Mouse (Mus musculus): ENCODE measurements around the gene Celf6. TPM values are rescaled to one million over a fixed set of nuclear protein-coding genes. Genes with fewer than 3 reads are reported as not detected.

Gene Celf6
- not detected in 2 replicates for polyA plus RNA-seq (2015; fragmentation: Nextera tagmentation; extraction: Ambion mirVana)

DNA sequence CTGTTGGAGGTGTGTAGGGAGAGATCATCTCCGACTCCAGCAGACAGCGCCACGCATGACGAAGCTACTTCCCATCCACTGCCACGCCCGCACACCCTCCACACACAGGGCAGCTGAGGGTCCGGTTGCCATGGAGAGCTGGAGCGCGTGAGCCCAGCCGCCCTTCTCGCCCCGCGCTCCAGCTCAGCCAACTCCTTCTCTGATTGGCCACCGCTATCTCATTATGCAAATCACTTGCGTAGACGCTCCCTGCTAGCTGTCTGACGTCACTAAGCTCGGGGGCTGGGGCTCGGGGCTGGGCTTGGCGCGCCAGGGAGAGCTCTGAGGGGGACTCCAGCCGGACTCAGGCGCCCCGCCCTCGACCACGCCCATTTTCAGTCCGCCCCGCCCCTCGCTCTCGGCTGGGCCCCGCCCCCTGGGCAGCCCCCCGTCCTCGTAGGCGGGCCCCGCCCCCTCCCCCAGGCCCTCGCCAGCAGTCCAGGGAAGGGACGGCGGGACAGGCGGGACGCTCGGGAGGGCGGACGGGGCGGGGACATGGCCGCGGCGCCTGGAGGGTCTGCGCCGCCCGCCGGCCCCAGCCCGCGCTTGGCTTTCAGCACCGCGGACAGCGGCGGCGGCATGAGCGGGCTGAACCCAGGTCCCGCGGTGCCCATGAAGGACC is at the start of gene Celf6:
Gene Celf6, plus strand, starts transcription at position 74 of the 661 bp plus-strand sequence.
- H3K36me3 ChIP-seq (replicated peaks; ENCODE audit: insufficient read depth, low read length): no peaks in the 10 kb centered on the region
- DNase-seq (peak; percentile 84), ATAC-seq (peak; percentile 88)
- under 1% methylated on average over 57 of the region's 61 CpGs for WGBS (ENCODE audit: insufficient replicate concordance)
- no peak within 1 kb of the TSS for H3K27ac ChIP-seq (ENCODE audit: low read depth)
- no peaks in the 10 kb centered on the region for H3K9me3 ChIP-seq (ENCODE audit: low read length)
- H3K4me2 ChIP-seq (ENCODE audit: low read depth, low read length): peak within 1 kb of the TSS; percentile 83
- H3K27me3 ChIP-seq (ENCODE audit: insufficient read depth, low read length): peaks cover 83% of the 10 kb centered on the region
- H3K4me1 ChIP-seq (ENCODE audit: insufficient read depth): peaks cover 11% of the 10 kb centered on the region
- H3K9ac ChIP-seq (replicated peaks): no peak within 1 kb of the TSS
- H3K4me3 ChIP-seq (ENCODE audit: low read depth, low read length): peak within 1 kb of the TSS; percentile 53
- TF ChIP-seq EP300 (IDR thresholded peaks at IDR 0.05; ENCODE audit: low read depth) (no peak), CTCF (IDR thresholded peaks at IDR 0.05; ENCODE audit: low read depth) (no peak)

DNA sequence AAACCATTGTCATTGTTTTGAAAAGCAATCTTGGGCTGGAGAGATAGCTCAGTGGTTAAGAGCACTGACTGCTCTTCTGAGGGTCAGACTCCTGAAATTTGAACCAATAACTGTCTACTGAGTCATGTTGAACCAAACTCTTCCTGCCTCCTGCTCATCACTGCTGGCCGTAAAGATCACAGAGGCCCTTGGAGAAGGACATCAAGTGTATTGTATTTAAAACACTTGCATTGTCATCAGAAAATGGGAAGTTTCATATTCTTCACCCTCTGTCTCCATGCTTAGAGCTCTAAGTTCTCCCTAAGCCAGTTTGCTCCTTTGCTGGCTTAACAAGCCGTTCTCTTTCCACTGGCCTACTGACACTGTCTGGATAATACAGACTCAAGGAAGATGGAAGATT is 49.4 kb upstream of the Celf6 start:
- Histone ChIP-seq H3K27ac (ENCODE audit: low read depth) (no peak overlapping the region), H3K36me3 (replicated peaks; ENCODE audit: insufficient read depth, low read length) (no peaks in the 10 kb centered on the region), H3K4me3 (ENCODE audit: low read depth, low read length) (no peak overlapping the region), H3K9me3 (ENCODE audit: low read length) (no peaks in the 10 kb centered on the region), H3K9ac (replicated peaks) (no peak overlapping the region), H3K4me1 (ENCODE audit: insufficient read depth) (no peaks in the 10 kb centered on the region), H3K27me3 (ENCODE audit: insufficient read depth, low read length) (no peaks in the 10 kb centered on the region), H3K4me2 (ENCODE audit: low read depth, low read length) (no peak overlapping the region)
- no peak for TF ChIP-seq CTCF (IDR thresholded peaks at IDR 0.05; ENCODE audit: low read depth)
- TF ChIP-seq EP300 (IDR thresholded peaks at IDR 0.05; ENCODE audit: low read depth): no peak
- ATAC-seq (no peak), DNase-seq (no peak)
- 62% methylated on average over 2 of the region's 2 CpGs for WGBS (ENCODE audit: insufficient replicate concordance)

DNA sequence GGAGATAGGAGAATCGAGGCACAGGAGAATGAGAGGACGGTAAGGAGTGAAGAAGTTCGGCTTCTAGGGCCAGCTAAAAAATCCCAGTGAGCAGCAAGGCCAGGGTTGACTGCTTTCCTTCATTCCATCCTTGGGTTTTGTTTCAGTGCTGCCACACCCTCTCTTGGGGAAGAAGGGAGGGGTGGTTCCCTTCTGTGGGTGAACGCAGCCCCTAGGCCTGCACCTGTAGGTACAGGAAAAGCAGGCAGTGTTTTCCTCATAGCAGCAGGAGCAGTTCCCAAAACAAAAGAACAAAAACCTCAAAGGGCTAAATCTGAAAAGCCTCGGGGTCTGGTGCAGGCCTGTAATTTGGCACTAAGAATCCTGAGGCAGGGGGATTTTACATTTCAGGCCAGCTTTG is 46.1 kb upstream of the Celf6 start:
- H3K9me3 ChIP-seq (ENCODE audit: low read length): no peaks in the 10 kb centered on the region
- TF ChIP-seq EP300 (IDR thresholded peaks at IDR 0.05; ENCODE audit: low read depth): no peak
- no peak for TF ChIP-seq CTCF (IDR thresholded peaks at IDR 0.05; ENCODE audit: low read depth)
- DNase-seq (no peak), ATAC-seq (no peak)
- no peaks in the 10 kb centered on the region for H3K4me1 ChIP-seq (ENCODE audit: insufficient read depth)
- H3K4me2 ChIP-seq (ENCODE audit: low read depth, low read length): no peak overlapping the region
- no peak overlapping the region for H3K9ac ChIP-seq (replicated peaks)
- no peaks in the 10 kb centered on the region for H3K27me3 ChIP-seq (ENCODE audit: insufficient read depth, low read length)
- WGBS (ENCODE audit: insufficient replicate concordance): 70% methylated on average over 5 of the region's 5 CpGs
- H3K4me3 ChIP-seq (ENCODE audit: low read depth, low read length): no peak overlapping the region
- H3K36me3 ChIP-seq (replicated peaks; ENCODE audit: insufficient read depth, low read length): no peaks in the 10 kb centered on the region
- H3K27ac ChIP-seq (ENCODE audit: low read depth): no peak overlapping the region

DNA sequence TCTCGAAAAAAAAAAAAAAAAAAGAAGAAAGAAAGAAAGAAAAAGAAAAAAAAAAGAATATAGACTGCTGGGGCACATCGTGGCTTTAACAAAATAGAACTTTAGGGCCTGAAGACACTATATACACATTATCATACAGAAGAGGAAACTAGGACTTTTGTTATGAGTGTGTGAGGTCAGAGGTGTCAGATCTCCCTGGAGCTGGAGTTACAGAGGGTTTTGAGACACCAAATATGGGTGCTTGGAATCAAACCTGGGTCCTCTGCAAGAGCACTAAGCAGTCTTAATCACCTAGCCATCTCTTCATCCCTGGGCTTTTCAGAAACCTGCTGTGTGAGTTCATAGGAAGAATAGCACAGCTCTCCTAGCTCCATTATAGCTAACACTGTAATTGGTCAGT is 44.3 kb upstream of the Celf6 start:
- no peak overlapping the region for H3K9ac ChIP-seq (replicated peaks)
- H3K36me3 ChIP-seq (replicated peaks; ENCODE audit: insufficient read depth, low read length): no peaks in the 10 kb centered on the region
- ATAC-seq (no peak), DNase-seq (no peak)
- H3K27ac ChIP-seq (ENCODE audit: low read depth): no peak overlapping the region
- H3K27me3 ChIP-seq (ENCODE audit: insufficient read depth, low read length): 0 out of 2 replicates have a peak, but pooled peaks cover 4% of the 10 kb centered on the region
- 70% methylated on average over 2 of the region's 2 CpGs for WGBS (ENCODE audit: insufficient replicate concordance)
- H3K4me2 ChIP-seq (ENCODE audit: low read depth, low read length): no peak overlapping the region
- TF ChIP-seq CTCF (IDR thresholded peaks at IDR 0.05; ENCODE audit: low read depth) (no peak), EP300 (IDR thresholded peaks at IDR 0.05; ENCODE audit: low read depth) (no peak)
- no peaks in the 10 kb centered on the region for H3K9me3 ChIP-seq (ENCODE audit: low read length)
- H3K4me1 ChIP-seq (ENCODE audit: insufficient read depth): 0 out of 2 replicates have a peak, but pooled peaks cover 2% of the 10 kb centered on the region
- H3K4me3 ChIP-seq (ENCODE audit: low read depth, low read length): no peak overlapping the region

DNA sequence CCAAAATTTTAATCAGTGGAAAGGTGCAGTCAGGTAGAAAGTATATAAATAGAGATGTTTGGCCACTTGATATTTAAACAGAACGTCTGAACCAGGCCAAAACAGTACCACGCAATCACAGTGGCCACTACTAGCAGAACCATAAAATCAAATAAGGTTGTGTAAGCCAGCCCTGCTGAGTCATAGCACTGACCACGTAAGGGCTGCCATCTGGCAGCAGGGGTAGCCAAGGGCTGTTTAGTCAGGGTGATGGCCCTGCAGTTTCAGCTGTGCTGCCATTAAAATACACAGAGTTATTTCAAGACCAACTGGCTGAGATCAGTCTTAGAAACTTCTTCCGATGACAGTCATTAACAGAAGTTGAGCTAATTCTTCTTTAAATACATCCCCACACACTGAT is 43.8 kb upstream of the Celf6 start:
- Histone ChIP-seq H3K9ac (replicated peaks) (no peak overlapping the region), H3K36me3 (replicated peaks; ENCODE audit: insufficient read depth, low read length) (no peaks in the 10 kb centered on the region), H3K4me2 (ENCODE audit: low read depth, low read length) (no peak overlapping the region), H3K27me3 (ENCODE audit: insufficient read depth, low read length) (0 out of 2 replicates have a peak, but pooled peaks cover 5% of the 10 kb centered on the region), H3K4me1 (ENCODE audit: insufficient read depth) (peaks cover 3% of the 10 kb centered on the region; the same call in 1 of the 2 replicates), H3K27ac (ENCODE audit: low read depth) (no peak overlapping the region), H3K4me3 (ENCODE audit: low read depth, low read length) (no peak overlapping the region), H3K9me3 (ENCODE audit: low read length) (no peaks in the 10 kb centered on the region)
- no peak for TF ChIP-seq CTCF (IDR thresholded peaks at IDR 0.05; ENCODE audit: low read depth)
- no peak for TF ChIP-seq EP300 (IDR thresholded peaks at IDR 0.05; ENCODE audit: low read depth)
- ATAC-seq (peak; percentile 78), DNase-seq (peak; percentile 37)
- 56% methylated on average over 4 of the region's 4 CpGs for WGBS (ENCODE audit: insufficient replicate concordance)

DNA sequence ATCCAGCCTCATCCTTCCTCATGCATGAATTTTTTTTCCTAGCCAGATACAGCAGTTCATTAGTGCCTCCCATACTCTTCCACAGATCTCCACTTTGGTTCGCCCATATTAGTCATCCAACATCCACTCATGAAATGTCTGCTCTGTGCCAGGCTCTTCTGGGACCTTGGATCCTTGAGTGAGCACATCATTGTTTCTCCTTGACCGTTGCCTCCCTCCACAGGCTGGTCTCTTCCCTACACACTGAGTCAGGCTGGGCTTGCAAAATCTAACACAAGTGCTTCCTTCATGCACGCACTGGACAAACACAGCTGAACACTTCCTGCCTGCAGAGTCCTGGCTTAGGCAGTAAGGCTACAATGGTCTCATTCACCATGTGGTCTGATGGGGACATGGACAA is 40.1 kb upstream of the Celf6 start:
- 0 out of 2 replicates have a peak, but pooled peaks cover 5% of the 10 kb centered on the region for H3K27me3 ChIP-seq (ENCODE audit: insufficient read depth, low read length)
- WGBS (ENCODE audit: insufficient replicate concordance): 53% methylated on average over 3 of the region's 3 CpGs
- 0 out of 2 replicates have a peak overlapping the region, but pooled peaks have one; percentile 29 for H3K27ac ChIP-seq (ENCODE audit: low read depth)
- TF ChIP-seq EP300 (IDR thresholded peaks at IDR 0.05; ENCODE audit: low read depth): no peak
- peak; percentile 53 for TF ChIP-seq CTCF (IDR thresholded peaks at IDR 0.05; ENCODE audit: low read depth)
- H3K4me1 ChIP-seq (ENCODE audit: insufficient read depth): peaks cover 15% of the 10 kb centered on the region
- DNase-seq (peak; percentile 26), ATAC-seq (peak; percentile 31)
- no peaks in the 10 kb centered on the region for H3K36me3 ChIP-seq (replicated peaks; ENCODE audit: insufficient read depth, low read length)
- no peak overlapping the region for H3K4me3 ChIP-seq (ENCODE audit: low read depth, low read length)
- H3K9me3 ChIP-seq (ENCODE audit: low read length): no peaks in the 10 kb centered on the region
- no peak overlapping the region for H3K4me2 ChIP-seq (ENCODE audit: low read depth, low read length)
- H3K9ac ChIP-seq (replicated peaks): no peak overlapping the region
